Mouse (Mus musculus): ENCODE results near the gene Pitpnm2.

Gene Pitpnm2

GRCm38 (mm10) chr5:124086876-124087275, 162.7 kb downstream of the Pitpnm2 start:
- no peak for DNase-seq

DNA sequence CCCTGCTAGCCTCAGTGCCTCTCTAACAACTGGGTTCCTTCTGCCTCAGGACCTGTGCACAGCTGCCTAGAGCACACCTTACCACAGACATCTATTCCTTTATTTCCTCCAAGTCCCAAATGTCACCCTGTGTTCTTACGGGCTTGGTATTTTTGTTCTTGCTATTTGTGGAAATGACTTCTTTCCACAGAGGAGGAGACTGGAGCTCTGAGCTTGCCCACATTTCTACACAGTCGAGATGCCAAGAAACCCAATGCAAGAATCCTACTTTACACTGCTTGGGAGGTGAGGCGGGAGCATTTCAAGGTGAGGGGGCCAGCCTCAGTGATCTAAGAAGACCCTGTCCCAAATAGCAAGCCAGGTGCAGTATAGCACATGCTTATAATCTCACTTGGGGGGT, 164.0 kb downstream of the Pitpnm2 start:
- DNase-seq, result no peak

DNA sequence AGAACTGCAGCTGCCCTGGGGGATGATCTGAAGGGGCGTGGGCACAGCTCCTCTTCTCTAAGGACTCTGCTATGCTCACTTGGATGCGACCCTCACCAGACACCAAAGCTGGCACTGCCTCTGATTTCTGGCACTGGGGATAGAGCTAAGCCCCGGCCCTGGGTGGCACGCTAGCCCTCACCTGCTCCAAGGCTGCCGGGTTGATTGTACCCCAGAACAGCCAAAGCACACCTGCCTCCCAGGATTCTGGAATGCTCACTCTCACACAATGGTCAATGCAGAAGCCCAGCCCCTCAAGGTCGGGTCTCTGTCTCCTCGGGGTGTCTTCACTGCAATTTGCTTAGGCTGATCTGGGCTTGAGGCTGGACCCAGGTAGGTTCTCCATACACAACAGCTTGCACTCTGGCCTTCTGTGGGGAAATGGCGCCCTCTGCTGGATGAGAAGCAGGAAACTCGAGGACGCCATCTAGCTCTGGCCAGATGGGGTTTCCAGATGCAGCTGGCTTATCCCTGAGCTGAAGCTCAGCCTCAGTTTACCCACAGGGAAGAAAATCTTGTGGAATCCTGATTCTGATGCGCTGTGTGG, 164.9 kb downstream of the Pitpnm2 start:
- peak; percentile 84 to 93 for DNase-seq

DNA sequence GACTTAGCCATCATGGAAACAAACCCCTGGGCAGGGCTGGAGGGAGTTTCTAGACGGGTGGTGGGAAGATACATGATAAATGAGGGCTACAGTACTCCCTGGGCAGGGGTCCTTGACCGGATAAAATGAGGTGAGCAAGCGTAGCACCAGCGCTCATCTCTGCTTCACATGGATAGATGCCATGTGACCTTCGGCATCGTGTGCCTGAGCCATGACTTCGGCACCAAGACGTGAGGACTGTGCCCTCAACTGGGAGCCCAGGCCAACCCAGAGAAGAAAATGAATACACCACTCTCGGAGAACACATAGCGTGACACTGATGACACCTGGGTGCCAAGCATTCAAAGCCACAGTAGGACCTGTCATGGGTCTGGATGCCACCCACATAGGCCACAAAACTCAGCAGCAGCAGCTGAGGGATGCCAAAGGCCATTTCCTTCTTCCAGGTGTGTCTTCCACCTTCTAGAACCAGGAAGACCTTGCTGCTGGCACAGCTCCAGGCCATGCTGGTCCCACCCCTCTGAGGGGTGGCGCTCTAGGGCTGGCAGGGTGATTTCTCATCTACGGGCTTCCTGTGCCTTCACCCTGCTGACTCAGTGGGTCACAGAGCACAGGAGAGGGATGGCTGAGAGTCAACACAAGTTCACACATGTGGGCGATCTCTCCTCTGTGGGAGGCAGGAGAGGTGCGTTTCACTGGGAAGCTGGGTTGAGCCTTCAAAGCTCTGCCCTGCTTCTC, 165.5 kb downstream of the Pitpnm2 start:
- peak; percentile 43 to 73 for DNase-seq

DNA sequence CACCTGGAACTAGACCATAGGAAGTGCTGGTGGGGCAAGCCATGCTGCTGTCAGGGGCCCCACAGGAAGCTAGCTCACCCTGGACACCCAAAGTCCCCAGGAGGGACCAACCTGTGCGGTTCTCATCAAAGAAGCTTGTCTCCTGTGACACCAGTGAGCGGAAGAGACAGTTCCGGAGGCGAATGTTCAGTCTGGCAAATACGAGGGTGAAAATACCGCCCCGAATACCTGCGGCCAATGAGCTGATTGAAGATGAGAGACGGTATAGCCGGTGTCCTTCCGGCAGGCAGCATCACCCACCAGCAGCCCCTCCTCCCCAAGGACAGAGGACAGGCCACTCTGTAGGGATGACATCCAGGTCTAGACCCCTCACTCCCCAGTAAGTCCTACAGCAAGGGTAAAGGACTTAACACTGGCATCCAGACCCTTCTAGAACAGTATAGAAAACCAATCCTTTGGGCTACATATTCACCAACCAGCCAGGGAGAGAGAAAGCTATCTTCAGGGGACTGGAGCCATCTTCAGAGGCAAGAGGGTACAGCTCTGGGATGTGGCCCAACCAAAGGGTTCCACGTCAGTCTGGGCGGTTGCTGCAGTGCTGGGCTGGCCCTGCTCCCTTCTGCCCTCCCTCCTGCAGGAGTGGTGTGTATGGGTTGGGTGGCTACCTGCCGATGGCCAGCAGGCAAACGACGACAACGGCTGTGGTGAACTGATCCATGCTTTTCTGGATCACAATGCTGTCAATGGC, 166.4 kb downstream of the Pitpnm2 start:
- no peak for DNase-seq

DNA sequence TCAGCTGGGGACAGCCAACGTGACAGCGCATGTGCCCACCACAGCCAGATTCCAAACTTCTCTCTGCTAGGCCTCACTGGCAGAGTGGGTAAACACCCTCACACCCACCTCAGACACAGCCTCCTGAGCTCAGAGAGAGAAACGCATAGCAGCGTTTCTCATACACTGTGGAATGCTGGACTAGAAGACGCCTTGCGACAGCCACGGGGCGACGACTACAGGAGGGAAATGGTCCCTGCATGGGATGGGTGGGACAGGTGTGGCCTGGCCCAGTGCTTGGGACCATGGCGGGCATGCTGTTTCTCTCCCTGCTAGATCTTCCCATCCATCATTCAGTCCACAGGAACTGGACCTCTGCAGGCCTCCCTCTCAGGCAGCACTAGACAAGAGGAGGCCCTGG, 167.1 kb downstream of the Pitpnm2 start:
- no peak for DNase-seq

DNA sequence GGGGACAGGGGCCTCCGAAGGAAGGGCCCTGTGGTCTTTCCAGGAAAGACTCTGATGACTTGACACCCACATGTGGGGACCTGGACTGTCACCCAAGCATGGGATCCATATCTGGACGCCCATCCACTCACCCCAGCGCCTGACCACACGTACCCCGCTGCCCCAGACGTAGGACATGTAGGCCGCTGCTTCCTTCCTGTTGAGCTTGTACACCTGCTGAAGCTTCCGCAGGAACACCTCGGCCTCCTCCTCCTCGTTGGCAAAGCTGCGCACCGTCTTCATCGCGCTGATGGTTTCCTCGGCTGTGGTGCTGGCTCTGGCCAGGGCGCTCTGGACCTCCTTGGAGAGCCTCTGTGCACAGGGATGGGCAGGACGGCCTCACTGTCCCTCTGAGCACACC, 169.7 kb downstream of the Pitpnm2 start:
- DNase-seq, result no peak

GRCm38 (mm10) chr5:124078794-124079416, 170.7 kb downstream of the Pitpnm2 start:
- DNase-seq, result no peak

DNA sequence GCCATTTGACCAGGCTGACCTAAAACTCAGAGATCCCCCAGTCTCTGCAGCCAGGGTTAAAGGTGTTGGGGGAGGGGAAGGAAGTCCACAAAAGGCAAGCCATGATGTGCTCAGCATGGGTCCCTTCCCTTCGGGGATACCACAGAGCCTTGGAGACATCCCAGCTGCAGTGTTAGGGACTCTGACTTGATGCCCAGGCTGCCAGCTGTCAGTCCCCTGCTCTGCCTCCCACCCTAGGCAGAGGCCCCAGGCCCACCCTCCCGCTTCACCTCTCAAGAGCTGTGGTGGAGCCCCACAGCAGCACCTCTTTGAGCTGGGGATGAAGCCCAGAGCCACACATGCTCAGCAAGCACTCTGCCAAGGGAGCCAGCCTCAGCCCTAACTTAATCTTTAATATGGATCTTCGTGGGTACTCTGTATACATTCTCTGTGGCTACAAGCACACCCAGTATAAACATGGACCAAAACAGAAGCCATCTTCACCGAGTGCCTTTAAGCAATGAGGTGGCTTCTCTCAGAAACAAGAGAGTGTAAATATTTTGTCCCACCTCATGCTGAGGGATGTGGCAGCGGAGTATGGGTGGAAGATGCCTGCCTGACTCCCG, 171.6 kb downstream of the Pitpnm2 start:
- DNase-seq, result no peak

DNA sequence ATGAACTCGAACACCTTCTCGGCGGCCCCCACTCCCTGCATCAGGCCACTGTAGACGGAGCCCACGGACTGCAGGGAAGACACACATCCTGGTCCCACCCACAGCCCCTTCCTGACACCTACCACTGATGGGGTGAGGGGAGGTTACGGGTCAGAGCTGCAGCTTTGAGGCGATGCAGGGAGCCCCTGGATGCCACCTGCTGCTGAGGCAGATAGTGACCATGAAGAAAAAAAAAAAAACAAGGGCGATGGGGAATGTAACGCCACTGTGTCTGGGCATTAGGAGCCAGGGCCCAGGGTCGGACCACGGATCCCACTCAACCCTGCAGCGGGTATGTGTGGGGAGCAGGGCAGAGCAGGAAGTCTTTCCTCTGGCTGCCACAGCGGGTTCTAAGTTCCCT, 172.3 kb downstream of the Pitpnm2 start:
- no peak for DNase-seq

GRCm38 (mm10) chr5:124076559-124076958, 173.0 kb downstream of the Pitpnm2 start:
- peak; percentile 24 to 25 for DNase-seq

DNA sequence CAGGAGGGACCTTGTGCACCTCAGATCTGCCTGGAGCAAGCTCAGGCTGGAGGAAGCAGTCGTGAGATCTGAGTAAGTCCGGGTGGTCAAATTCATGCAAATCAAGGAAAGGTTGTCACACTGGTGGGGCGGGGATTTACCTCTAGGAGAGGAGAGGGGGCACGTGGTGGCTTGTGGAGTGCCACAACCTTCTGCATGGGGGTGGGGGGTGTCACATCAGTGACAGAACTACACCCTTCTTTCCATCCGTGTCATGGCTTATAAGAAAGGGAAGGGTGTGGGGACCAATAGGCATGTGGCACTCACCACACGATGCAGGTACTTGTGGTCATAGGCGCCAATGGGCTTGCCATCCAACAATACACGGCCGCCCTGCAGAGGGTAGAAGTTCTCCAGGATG, 173.8 kb downstream of the Pitpnm2 start:
- DNase-seq, result no peak

GRCm38 (mm10) chr5:124074845-124075307, 174.7 kb downstream of the Pitpnm2 start:
- no peak for DNase-seq

- DNase-seq, result peak in 1 of 2 experiments; percentile 21
Observed at GRCm38 (mm10) chr5:124073682-124074081, 175.9 kb downstream of the Pitpnm2 start.

GRCm38 (mm10) chr5:124069657-124070056, 179.9 kb downstream of the Pitpnm2 start:
- no peak for DNase-seq

Measured in kidney, postnatal 36 days (tissue).